Mouse (Mus musculus): ENCODE results near the gene Basp1.

- no peak for TF ChIP-seq POLR2A (IDR thresholded peaks at IDR 0.05; ENCODE audit: borderline replicate concordance, control insufficient read depth, low read depth, low read length)
- TF ChIP-seq CTCF (IDR thresholded peaks at IDR 0.05; ENCODE audit: control insufficient read depth, insufficient read depth, low read length): no peak
These were observed 32.6 kb upstream of the Basp1 start for GRCm38 (mm10) chr15:25446155-25446487.
